Mouse (Mus musculus) kidney, adult 2 months (tissue): ENCODE measurements around the gene Rptor. TPM values are rescaled to one million over a fixed set of nuclear protein-coding genes. Genes with fewer than 3 reads are reported as not detected.

Source experiments
- DNase-seq: peaks from one replicate; pipeline ENCODE4 v3.0.0; 2021
- H3K27ac ChIP-seq: fragments of 200-500 bp; 2 replicates; pipeline ENCODE4 v1.5.1; 2012; ENCODE audit warnings: low read depth, low read length, control low read depth, inconsistent platforms; ENCODE audit not compliant: insufficient read depth
- H3K27me3 ChIP-seq: fragments of 200-500 bp; replicated peaks from 2 replicates; pipeline ENCODE4 v1.6.1; 2012; ENCODE audit warnings: mild to moderate bottlenecking, moderate library complexity, low read length, inconsistent platforms; ENCODE audit not compliant: control insufficient read depth, insufficient read depth
- H3K36me3 ChIP-seq: fragments of 200-500 bp; 2 replicates; pipeline ENCODE4 v1.6.1; 2012; ENCODE audit warnings: mild to moderate bottlenecking, moderate library complexity, low read length, inconsistent platforms; ENCODE audit not compliant: control insufficient read depth, insufficient read depth
- H3K4me1 ChIP-seq: fragments of 200-500 bp; 2 replicates; pipeline ENCODE4 v1.6.1; 2011; ENCODE audit warnings: low read length; ENCODE audit not compliant: control insufficient read depth, insufficient read depth
- H3K4me3 ChIP-seq: fragments of 200-500 bp; 2 replicates; pipeline ENCODE4 v1.5.1; 2011; ENCODE audit warnings: mild to moderate bottlenecking, low read depth, low read length, control low read depth; ENCODE audit not compliant: insufficient read depth
- CTCF ChIP-seq: fragments of 200-500 bp; conservative IDR thresholded peaks from 2 replicates; pipeline ENCODE4 v1.5.1; 2011; ENCODE audit warnings: low read depth, mild to moderate bottlenecking, control low read depth, low read length, moderate library complexity, mixed read lengths; ENCODE audit not compliant: insufficient read depth, insufficient read length
- POLR2A ChIP-seq: fragments of 200-500 bp; IDR thresholded peaks from one replicate; pipeline ENCODE4 v1.6.1; 2011; ENCODE audit warnings: low read depth, low read length, control low read depth
- WGBS: fragments of 180-500 bp; shearing (Covaris S2); methylation state at CpG from one replicate; pipeline ENCODE4 v1.1.7; 2018; 5-methylcytosine and 5-hydroxymethylcytosine counted together
- polyA plus RNA-seq: library from polyadenylated mRNA; depleted of rRNA; stranded (reverse); fragments of >200 nt; gene quantifications from 2 replicates; pipeline ENCODE4 v1.2.3, GENCODE M21; 2012

Rptor gene
- polyA plus RNA-seq, 1 experiment: 20.7 TPM

DNA sequence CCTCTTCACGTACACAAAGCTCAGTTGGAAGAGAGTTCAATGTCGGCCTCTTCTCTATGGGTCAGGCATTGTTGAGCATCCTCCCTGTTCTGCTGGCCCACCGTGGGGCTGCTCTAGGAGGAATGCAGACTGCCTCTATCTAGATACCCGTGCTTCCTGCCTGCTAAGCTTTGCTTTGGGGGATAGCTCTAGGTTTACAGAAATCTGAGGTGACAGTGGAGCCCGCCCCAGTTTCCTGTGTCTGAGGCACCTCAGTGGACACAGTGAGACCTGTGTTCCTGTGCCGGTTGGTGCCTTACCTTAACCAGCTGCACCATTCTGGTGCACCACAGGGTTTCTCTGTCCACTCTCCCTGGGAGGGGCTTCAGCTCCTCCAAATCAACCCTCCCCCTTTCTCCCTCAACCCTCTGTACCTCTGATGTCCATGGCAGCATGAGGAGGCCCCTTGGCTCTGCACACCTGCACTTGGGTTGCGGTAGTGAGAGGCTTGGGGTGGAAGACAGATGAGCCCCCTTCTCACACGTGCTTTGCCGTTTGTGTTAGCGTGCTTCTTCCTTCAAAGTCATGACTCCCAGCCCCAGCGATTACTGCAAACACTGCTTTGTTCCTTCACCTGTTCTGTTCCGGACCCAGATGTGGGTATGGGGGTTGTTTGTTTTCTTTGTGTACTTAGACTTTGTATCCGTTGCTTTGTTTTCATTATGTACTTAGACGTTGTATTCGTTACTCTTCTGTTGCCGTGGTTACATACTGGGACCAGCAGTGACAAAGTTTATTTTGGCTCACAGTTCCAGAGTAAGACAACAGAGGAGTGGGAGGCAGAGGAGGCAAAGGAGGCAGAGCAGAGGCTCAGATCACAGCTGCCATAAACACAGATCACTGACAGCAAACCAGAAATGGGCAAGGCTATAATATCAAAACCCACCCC, 231.4 kb downstream of the Rptor start:
- H3K4me3 ChIP-seq: no peak overlapping the region

DNA sequence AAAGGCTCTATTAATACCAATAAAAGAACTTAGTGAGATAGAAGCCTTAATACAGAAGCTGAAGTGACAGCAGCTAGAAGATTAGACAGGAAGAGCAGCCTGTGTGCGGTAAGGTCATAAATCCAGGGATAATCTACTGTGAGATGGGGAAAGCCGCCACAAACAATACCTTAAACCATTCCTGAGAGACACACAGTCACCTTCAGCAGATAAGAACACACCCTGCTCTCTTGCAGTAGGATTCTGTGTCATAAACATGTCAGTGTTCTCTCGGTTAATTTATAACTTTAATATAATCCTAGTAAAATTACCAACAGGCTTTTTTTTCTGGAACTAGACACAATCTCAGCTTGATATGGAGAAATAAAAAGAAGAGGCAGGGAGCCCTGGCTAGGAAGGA, 233.6 kb downstream of the Rptor start:
- TF ChIP-seq POLR2A: no peak
- TF ChIP-seq CTCF: no peak
- 70% methylated on average over 3 of the region's 3 CpGs for WGBS
- Histone ChIP-seq H3K27me3 (no peaks in the 10 kb centered on the region), H3K27ac (no peak overlapping the region), H3K36me3 (no peaks in the 10 kb centered on the region), H3K4me3 (no peak overlapping the region), H3K4me1 (no peaks in the 10 kb centered on the region)
- DNase-seq: no peak

More for the DNA sequence above, 231.4 kb downstream of the Rptor start:
- WGBS: 59% methylated on average over 16 of the region's 16 CpGs
- no peaks in the 10 kb centered on the region for H3K27me3 ChIP-seq
- H3K27ac ChIP-seq: no peak overlapping the region
- no peaks in the 10 kb centered on the region for H3K4me1 ChIP-seq
- no peak for DNase-seq
- no peaks in the 10 kb centered on the region for H3K36me3 ChIP-seq
- TF ChIP-seq POLR2A (no peak), CTCF (no peak)

DNA sequence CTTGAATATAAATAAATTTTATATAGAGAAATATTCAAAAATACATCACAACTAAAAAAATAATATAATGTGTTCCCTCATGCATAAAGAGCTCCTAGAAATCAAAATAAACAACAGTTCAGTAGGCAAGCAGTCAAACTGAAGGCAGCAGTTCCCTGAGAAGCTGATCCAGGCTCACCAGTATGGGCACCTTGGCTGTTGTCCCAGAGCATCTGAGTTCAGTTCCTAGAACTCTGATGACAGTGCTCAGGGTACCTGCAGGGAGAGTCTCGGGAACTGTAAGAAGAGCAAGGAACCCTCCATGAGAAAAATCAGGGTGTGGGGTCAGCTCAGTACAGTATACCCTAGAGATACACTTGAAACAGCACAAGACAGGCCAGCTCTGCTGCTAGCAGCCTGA, 235.1 kb downstream of the Rptor start:
- Histone ChIP-seq H3K27me3 (no peaks in the 10 kb centered on the region), H3K4me1 (no peaks in the 10 kb centered on the region), H3K4me3 (no peak overlapping the region), H3K27ac (no peak overlapping the region), H3K36me3 (no peaks in the 10 kb centered on the region)
- TF ChIP-seq POLR2A (no peak), CTCF (no peak)
- no peak for DNase-seq
- WGBS: 76% methylated on average over 1 of the region's 1 CpGs

DNA sequence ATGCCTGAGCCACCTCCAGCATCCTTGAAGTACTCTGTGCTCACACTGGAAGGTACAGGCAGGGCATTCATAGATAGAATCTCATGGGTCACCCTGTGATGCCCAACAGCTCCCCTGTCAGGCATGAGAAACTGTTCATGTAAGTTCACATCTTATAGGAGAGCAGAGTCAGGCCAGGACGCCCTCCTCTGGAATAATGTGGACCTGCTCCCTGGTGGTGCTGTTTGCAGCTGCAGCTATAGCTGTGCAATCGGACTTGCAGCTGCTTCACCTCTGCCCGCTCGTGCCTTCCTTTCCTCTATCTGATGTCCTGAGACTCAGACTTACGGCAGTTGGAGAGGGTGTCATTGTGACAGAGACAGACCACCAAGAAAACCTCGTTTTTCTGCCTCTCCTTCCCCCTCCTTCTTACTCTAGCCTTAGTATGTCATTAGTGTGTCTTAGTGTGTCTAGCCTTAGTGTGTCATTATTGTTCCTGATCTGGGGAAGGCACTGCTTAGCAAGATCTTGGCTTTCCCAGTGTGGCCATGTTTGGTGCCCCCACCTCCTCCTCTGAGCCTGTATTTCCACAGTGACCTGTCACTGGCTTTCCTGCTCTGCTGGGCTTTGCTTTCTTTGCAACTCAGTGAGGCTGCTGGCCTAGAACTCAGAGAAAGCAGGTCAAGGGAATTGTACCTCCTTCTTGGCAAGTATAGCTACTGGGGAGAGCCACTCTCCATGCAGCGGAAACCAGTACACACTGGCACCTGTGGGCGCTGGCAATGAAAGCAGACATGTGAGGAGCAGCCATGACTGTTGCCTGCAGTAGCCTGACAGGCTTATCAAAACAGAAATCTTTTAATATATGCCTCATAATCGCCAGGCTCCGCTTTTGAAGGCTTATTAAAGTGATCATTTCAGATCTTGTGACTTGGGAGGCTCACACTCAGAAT, 237.0 kb downstream of the Rptor start:
- no peak overlapping the region for H3K27ac ChIP-seq
- 92% methylated on average over 10 of the region's 10 CpGs for WGBS

DNA sequence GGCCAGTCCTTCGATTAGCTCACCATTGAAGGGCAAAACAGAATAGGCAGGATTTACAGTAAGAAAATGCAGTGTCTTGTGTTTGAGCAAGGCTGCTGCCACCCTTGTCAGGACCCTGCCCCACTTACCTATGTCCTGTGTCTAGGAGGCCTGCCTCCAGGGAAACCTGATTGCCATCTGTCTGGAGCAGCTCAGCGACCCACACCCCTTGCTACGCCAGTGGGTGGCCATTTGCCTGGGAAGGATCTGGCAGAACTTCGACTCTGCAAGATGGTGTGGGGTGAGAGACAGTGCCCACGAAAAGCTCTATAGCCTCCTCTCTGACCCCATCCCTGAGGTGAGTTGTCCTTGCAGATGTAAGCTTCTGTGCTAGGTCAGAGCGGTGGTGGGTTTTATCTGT, 243.9 kb downstream of the Rptor start:
- no peak for DNase-seq
- Histone ChIP-seq H3K27me3 (no peaks in the 10 kb centered on the region), H3K4me1 (no peaks in the 10 kb centered on the region), H3K36me3 (no peaks in the 10 kb centered on the region), H3K4me3 (no peak overlapping the region), H3K27ac (no peak overlapping the region)
- no peak for TF ChIP-seq POLR2A
- no peak for TF ChIP-seq CTCF
- WGBS: 85% methylated on average over 6 of the region's 6 CpGs

More for the DNA sequence above, 237.0 kb downstream of the Rptor start:
- Histone ChIP-seq H3K4me1 (no peaks in the 10 kb centered on the region), H3K27me3 (no peaks in the 10 kb centered on the region), H3K36me3 (no peaks in the 10 kb centered on the region), H3K4me3 (no peak overlapping the region)
- DNase-seq: no peak
- TF ChIP-seq POLR2A (no peak), CTCF (no peak)

DNA sequence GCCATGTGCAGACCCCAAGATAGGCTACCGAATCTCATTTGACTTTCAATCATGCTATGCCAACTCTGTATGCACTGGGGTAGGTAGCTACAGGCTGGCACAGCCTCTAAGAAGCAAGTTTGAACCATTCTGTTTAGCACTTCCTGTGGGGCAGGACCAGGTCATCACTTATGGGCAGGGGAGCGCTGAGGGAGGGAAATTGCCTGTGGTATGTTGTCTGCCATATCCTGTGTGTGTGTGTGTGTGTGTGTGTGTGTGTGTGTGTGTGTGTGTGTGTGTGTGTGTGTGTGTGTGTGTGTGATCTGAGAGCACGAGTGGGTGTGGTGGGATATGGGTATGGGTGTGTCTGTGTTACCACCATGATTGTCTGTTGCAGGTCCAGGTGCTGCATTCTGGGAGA, 244.4 kb downstream of the Rptor start:
- TF ChIP-seq POLR2A (no peak), CTCF (no peak)
- Histone ChIP-seq H3K36me3 (no peaks in the 10 kb centered on the region), H3K27me3 (no peaks in the 10 kb centered on the region), H3K27ac (no peak overlapping the region), H3K4me3 (no peak overlapping the region), H3K4me1 (no peaks in the 10 kb centered on the region)
- 70% methylated on average over 3 of the region's 3 CpGs for WGBS
- no peak for DNase-seq

DNA sequence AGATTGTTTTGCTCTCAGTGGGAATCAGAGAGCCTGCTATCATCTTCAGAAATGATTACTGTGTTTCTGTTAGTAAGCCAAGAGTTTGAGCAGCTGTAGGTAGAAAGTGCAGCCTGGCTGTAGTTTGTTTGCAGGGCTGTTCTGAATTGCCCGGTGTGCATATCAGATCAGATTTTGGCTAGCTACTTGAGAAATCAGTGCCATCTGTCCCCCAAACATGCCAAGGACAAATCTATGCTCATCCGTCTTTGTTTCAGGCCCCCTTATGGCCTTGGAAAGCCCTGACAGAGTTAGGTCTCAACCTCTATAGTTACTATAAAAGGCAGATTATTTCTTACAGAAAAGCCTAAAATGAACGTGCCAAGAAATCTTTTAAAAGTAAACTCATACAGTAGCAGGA, 244.9 kb downstream of the Rptor start:
- no peak overlapping the region for H3K27ac ChIP-seq
- TF ChIP-seq CTCF: no peak
- no peak for TF ChIP-seq POLR2A
- no peaks in the 10 kb centered on the region for H3K36me3 ChIP-seq
- WGBS: 87% methylated on average over 3 of the region's 3 CpGs
- no peak overlapping the region for H3K4me3 ChIP-seq
- DNase-seq: no peak
- no peaks in the 10 kb centered on the region for H3K4me1 ChIP-seq
- H3K27me3 ChIP-seq: no peaks in the 10 kb centered on the region
